Mouse (Mus musculus): ENCODE measurements at regions not wholly inside any gene's neighbourhood (a gene's known extent, or its start where the extent isn't known, plus 50 kb on each side); places are given as distances from the start of the nearest gene placed in this dataset.

DNA sequence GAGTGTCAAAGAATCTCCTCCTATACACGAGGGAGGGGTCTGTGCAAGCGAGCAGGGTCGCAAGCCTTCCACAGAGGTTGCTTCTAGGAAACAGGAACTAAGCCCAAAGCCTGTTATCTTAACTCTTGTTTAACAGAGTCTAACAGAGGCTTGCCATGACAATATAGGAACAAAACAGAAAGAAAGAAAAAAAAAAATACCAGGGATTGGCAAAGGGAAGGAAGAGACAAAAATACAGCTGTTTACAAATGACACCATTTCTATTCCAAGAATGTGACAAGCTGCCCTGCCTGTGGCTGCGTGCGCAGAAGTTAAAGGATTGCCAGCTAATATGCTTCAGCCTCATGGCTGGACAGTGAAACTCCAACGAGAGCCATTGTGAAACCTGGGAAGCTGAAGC, 173.8 kb upstream of the Ubr2 start:
- H3K4me2 ChIP-seq, result no peak overlapping the region
- H3K9ac ChIP-seq, result no peak overlapping the region
- ATAC-seq (replicated peaks), result no peak
- H3K36me3 ChIP-seq (replicated peaks), result no peaks in the 10 kb centered on the region
- H3K27ac ChIP-seq, result no peak overlapping the region
- no peaks in the 10 kb centered on the region for H3K27me3 ChIP-seq (replicated peaks)
- H3K4me1 ChIP-seq, result no peaks in the 10 kb centered on the region
- no peaks in the 10 kb centered on the region for H3K9me3 ChIP-seq
- H3K4me3 ChIP-seq, result no peak overlapping the region
- WGBS, result 83% methylated on average over 6 of the region's 6 CpGs

DNA sequence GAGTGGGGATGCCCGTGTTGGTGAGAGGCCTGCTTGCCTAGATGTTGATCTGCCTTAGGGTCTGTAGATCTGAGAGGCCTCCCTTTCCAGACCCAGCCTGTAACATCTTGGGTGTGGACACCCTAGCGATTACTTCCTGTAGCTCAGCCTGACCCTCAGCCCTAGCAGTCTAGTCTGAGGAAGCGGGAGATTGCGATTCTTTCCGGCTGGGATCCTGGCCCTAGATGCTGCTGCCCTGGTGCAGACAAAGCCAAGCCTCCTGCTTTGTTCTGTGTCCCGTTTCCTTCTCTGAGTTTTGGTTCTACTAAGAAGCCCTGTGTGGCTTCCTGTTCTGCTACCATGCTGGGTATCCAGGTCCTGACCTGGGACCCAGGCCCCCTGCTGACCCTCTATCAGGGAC, 171.8 kb upstream of the Ubr2 start:
- Histone ChIP-seq H3K27ac (no peak overlapping the region), H3K9ac (no peak overlapping the region), H3K9me3 (no peaks in the 10 kb centered on the region), H3K4me2 (no peak overlapping the region), H3K27me3 (replicated peaks) (no peaks in the 10 kb centered on the region), H3K36me3 (replicated peaks) (no peaks in the 10 kb centered on the region), H3K4me3 (no peak overlapping the region), H3K4me1 (peaks cover 12% of the 10 kb centered on the region; the same call in 1 of the 2 replicates)
- ATAC-seq (replicated peaks), result no peak
- 57% methylated on average over 6 of the region's 6 CpGs for WGBS

DNA sequence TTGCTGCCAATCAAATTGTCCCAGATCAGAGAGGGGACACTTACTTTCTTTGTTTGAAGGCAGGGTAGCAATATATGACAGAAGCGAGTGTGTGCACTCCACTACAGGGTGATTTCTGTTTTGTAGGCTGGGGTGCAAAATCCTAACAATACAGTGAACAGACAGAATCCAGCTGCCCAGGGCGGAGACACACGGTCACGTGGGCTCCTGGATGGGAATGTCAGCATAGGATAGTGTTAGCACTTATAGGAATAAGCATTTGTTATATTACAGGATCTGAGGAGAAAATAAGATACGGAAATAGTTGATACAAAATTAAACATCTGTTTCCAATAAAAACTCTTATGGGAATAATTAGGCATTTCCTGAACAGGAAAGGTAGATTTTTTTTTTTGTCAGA, 169.1 kb upstream of the Ubr2 start:
- ATAC-seq (replicated peaks), result no peak
- no peak overlapping the region for H3K4me3 ChIP-seq
- peaks cover 12% of the 10 kb centered on the region; the same call in 1 of the 2 replicates for H3K4me1 ChIP-seq
- H3K27me3 ChIP-seq (replicated peaks), result no peaks in the 10 kb centered on the region
- H3K27ac ChIP-seq, result no peak overlapping the region
- H3K9ac ChIP-seq, result no peak overlapping the region
- H3K9me3 ChIP-seq, result no peaks in the 10 kb centered on the region
- no peaks in the 10 kb centered on the region for H3K36me3 ChIP-seq (replicated peaks)
- 81% methylated on average over 5 of the region's 5 CpGs for WGBS
- H3K4me2 ChIP-seq, result no peak overlapping the region

DNA sequence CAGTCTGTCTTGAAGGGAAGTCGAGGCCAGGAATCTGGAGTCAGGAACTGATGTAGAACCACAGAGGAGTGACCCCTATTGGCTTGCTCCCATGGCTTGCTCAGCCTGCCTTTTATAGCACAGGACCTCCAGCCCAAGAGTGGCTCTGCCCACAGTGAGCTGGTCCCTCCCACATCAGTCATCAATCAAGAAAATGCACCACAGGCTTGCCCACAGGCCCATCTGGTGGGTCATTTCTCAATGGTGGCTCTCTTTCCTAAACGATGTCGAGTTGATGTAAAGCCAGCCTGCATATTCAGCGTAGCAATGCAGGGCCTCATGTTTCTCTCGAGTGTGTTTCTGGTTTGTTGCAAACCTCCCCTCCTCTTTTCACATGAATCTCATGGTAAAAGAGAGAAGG, 168.3 kb upstream of the Ubr2 start:
- Histone ChIP-seq H3K9me3 (no peaks in the 10 kb centered on the region), H3K9ac (no peak overlapping the region), H3K4me1 (peaks cover 12% of the 10 kb centered on the region; the same call in 1 of the 2 replicates), H3K27me3 (replicated peaks) (no peaks in the 10 kb centered on the region), H3K27ac (no peak overlapping the region), H3K4me3 (no peak overlapping the region), H3K4me2 (no peak overlapping the region), H3K36me3 (replicated peaks) (no peaks in the 10 kb centered on the region)
- no peak for ATAC-seq (replicated peaks)
- 75% methylated on average over 5 of the region's 5 CpGs for WGBS

DNA sequence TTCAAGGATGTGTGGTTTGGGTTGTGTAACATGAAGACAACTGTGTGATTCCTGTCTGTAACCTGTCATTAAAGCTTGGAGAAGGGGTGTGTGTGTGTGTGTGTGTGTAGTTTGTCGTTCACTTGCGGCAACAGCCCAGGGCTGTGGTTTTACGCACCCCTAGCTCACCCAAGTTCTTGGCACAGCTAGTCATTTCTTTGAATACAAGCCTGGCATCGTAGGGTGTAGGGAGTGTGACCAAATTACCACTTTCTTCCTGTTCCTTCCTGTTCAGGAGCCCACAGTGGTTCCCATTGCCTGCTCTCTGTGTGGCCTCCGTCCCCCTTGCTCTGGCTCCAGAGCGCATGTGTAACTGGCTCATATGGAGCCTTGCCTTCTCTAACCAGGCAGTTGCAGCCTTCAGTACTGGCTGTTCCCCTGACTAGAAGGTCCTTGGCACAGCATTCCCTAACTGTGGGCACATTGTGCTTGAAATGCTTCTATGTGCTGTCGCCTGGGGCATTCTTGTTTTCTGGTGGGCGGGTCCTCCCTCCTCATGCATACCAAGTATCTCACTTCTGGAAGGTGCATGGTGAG, 167.4 kb upstream of the Ubr2 start:
- no peaks in the 10 kb centered on the region for H3K36me3 ChIP-seq (replicated peaks)
- no peak overlapping the region for H3K9ac ChIP-seq
- no peaks in the 10 kb centered on the region for H3K9me3 ChIP-seq
- no peaks in the 10 kb centered on the region for H3K27me3 ChIP-seq (replicated peaks)
- 83% methylated on average over 8 of the region's 8 CpGs for WGBS
- no peak overlapping the region for H3K4me2 ChIP-seq
- peaks cover 12% of the 10 kb centered on the region; the same call in 1 of the 2 replicates for H3K4me1 ChIP-seq
- ATAC-seq (replicated peaks), result 0 out of 2 replicates have a peak, but pooled peaks have one; percentile 17
- no peak overlapping the region for H3K4me3 ChIP-seq
- H3K27ac ChIP-seq, result no peak overlapping the region

DNA sequence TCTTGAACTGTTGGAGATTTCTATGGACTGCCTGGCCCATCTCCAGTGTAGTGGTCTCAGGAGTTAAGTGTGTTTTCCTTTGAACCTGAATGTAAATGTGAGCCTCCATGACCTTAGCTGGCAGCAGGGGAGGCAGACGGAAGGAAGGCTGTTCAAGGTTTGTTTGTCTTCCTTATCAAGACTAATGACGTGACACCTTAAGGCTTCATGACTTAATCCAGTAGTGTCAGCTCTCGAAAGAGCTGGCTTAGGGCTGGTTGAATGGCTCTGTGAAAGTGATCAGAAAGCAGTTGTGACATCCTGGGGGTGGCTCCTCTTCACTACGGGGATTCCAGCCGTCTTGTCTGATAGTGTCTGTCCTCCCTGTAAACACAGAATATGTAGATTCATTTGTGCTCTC, 166.0 kb upstream of the Ubr2 start:
- ATAC-seq (replicated peaks), result no peak
- Histone ChIP-seq H3K4me3 (no peak overlapping the region), H3K36me3 (replicated peaks) (no peaks in the 10 kb centered on the region), H3K27ac (no peak overlapping the region), H3K9me3 (no peaks in the 10 kb centered on the region), H3K4me2 (no peak overlapping the region), H3K27me3 (replicated peaks) (no peaks in the 10 kb centered on the region), H3K4me1 (peaks cover 12% of the 10 kb centered on the region; the same call in 1 of the 2 replicates), H3K9ac (no peak overlapping the region)
- 53% methylated on average over 5 of the region's 5 CpGs for WGBS

DNA sequence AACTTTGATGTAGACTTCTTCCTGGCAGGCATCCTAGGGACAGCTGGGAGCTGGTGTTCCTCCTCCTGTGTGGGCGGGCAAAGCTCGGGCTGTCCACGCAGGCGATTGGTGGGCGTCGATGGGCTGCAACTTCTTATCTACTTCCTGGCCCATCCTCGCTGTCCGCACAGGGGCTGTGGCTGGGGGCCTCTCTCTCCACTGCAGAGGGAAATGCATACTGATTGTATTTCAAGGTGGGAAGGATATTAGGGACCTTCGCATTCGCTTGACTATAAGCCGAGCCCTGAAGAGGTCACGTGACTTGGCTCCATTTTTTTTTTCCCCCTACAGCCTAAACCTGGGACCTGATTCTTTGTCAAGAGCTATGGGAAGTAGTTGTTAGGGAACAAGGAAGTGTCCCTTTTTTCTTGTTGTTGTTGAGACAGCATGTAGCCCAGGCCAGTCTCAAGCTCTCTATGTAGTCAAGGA, 164.4 kb upstream of the Ubr2 start:
- 88% methylated on average over 12 of the region's 12 CpGs for WGBS
- Histone ChIP-seq H3K4me3 (no peak overlapping the region), H3K27me3 (replicated peaks) (no peaks in the 10 kb centered on the region), H3K4me2 (no peak overlapping the region), H3K9ac (no peak overlapping the region), H3K4me1 (peaks cover 12% of the 10 kb centered on the region; the same call in 1 of the 2 replicates), H3K27ac (no peak overlapping the region), H3K36me3 (replicated peaks) (no peaks in the 10 kb centered on the region), H3K9me3 (no peaks in the 10 kb centered on the region)
- ATAC-seq (replicated peaks), result no peak

DNA sequence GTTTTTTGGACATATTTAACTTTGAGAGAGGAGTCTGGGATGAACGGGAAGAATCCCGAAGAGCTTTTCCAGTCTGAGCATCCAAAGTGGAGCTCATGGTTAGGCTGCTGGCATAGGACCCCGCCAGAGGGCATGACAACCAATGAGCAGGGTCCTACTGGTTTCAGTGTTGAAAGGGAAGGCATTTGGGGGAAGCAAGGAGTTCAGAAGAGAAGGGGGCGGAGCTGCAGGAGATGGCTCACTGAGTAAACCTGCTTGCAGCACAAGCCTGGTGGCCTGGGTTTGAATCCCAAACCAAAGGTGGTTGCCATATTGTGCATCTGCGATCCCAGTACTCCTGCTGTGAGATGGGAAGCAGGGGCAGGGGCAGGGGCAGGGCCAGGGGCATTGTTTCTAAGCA, 161.4 kb upstream of the Ubr2 start:
- Histone ChIP-seq H3K4me2 (no peak overlapping the region), H3K27me3 (replicated peaks) (no peaks in the 10 kb centered on the region), H3K4me3 (no peak overlapping the region), H3K36me3 (replicated peaks) (no peaks in the 10 kb centered on the region), H3K4me1 (peaks cover 16% of the 10 kb centered on the region), H3K9me3 (no peaks in the 10 kb centered on the region), H3K9ac (no peak overlapping the region), H3K27ac (no peak overlapping the region)
- ATAC-seq (replicated peaks), result no peak
- WGBS, result 88% methylated on average over 5 of the region's 5 CpGs

DNA sequence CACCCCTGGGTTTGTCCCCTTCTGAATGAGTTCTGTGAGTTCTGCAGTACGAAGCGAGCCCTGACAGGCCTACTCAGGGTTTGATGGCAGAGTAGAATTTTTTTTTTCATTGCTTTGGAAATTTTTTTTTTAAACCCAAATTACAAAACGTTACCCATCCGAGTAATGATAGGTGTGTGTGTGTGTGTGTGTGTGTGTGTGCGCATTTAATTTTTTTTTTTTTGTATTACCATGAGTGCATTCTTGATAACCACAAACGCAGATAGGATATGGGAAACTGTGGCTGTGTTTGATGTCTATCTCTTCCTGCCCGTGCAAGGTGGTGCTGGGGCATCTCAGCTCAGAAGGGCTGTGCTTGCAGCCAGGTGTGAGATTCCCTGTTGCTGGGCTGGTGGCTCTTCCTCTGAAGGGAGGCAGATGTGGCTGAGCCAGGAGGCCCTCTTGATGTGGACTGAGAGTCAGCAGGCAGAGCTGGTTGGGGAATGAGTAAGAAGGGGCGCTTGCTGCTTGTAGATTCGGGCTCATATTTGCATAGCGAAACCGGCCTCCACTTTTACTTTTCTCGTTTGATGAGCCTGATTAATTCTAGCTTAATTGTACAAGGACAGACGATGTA, 160.7 kb upstream of the Ubr2 start:
- Histone ChIP-seq H3K36me3 (replicated peaks) (no peaks in the 10 kb centered on the region), H3K4me3 (no peak overlapping the region), H3K4me1 (peaks cover 20% of the 10 kb centered on the region), H3K4me2 (no peak overlapping the region), H3K27ac (no peak overlapping the region), H3K9me3 (no peaks in the 10 kb centered on the region), H3K9ac (no peak overlapping the region), H3K27me3 (replicated peaks) (no peaks in the 10 kb centered on the region)
- WGBS, result 92% methylated on average over 13 of the region's 13 CpGs
- ATAC-seq (replicated peaks), result no peak

DNA sequence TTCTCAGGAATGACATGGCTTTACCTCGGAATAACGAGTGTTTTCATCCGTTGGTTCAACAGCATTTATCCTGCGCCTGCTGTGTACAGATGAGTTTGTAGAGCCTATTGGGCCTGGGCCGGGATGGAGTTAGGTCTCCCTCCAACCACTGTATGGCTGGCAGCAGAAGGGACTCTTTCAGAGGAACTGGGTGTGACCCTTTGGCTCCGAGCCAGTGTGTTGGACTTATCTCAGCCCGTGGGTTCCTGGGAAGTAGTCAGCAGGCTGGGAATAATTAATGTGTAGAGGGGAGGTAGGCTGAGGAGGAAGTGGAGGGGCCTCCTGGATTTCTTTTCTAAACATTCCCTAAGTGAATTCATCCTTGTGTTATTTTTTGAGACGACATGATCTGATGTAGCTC, 157.7 kb upstream of the Ubr2 start:
- H3K36me3 ChIP-seq (replicated peaks), result no peaks in the 10 kb centered on the region
- no peak overlapping the region for H3K4me3 ChIP-seq
- no peaks in the 10 kb centered on the region for H3K9me3 ChIP-seq
- H3K4me1 ChIP-seq, result peaks cover 27% of the 10 kb centered on the region
- WGBS, result 71% methylated on average over 8 of the region's 8 CpGs
- H3K9ac ChIP-seq, result no peak overlapping the region
- H3K4me2 ChIP-seq, result no peak overlapping the region
- no peak for ATAC-seq (replicated peaks)
- H3K27ac ChIP-seq, result no peak overlapping the region
- no peaks in the 10 kb centered on the region for H3K27me3 ChIP-seq (replicated peaks)

DNA sequence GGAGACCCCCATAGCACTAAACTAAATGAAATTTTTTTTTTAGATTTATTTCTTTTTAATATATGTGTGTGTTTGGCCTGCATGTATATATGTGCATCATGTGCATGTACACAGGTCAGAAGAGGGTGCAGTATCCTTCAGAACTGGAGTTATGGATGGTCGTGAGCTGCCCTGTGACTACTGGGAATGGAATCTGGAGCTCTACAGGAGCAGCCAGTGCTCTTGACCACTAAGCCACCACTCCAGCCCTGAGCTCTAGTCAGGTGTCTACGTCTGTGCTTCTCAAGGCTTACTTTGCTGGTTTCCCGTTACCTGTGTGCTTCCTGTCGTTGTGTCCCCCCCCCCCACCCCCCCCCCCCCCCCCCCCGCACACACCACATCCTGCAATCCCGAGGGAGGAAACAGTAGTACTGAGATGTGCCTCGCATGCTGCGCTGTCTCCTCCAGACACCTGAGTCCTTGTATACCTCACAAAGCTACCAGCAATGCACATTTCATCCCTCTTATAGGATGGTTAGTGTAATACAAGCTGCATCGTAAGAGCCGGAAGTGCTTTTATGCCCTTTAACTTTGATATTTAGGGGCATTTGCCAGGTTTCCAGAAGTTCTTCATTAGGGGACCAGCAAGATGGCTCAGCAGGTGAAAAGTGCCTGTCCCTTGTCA, 153.5 kb upstream of the Ubr2 start:
- Histone ChIP-seq H3K4me3 (no peak overlapping the region), H3K27ac (no peak overlapping the region), H3K9ac (no peak overlapping the region), H3K36me3 (replicated peaks) (no peaks in the 10 kb centered on the region), H3K4me2 (no peak overlapping the region), H3K9me3 (no peaks in the 10 kb centered on the region), H3K4me1 (peaks cover 27% of the 10 kb centered on the region), H3K27me3 (replicated peaks) (no peaks in the 10 kb centered on the region)
- ATAC-seq (replicated peaks), result no peak
- WGBS, result 86% methylated on average over 8 of the region's 10 CpGs

DNA sequence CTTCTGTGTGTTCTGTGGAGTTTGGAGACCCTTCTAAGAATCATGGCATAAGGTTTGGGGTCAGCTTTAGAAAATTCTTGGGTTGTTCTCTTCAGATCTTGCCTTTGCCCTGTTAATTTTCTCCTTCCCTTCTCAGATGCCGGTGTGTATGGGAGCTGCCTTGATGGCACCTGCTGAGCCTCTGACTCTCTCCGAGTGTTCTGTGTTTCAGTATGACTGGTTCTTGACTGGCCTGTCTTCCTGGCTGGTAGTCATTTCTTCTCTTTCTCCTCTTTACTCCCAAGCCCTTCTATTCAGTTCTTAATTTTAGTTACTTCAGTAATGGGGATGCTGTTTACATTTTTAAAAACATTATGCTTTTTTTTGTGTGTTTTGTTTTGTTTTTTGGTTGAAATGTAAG, 152.1 kb upstream of the Ubr2 start:
- H3K4me2 ChIP-seq, result no peak overlapping the region
- no peaks in the 10 kb centered on the region for H3K27me3 ChIP-seq (replicated peaks)
- H3K9me3 ChIP-seq, result no peaks in the 10 kb centered on the region
- H3K4me3 ChIP-seq, result no peak overlapping the region
- H3K9ac ChIP-seq, result no peak overlapping the region
- no peaks in the 10 kb centered on the region for H3K36me3 ChIP-seq (replicated peaks)
- H3K4me1 ChIP-seq, result peaks cover 18% of the 10 kb centered on the region
- ATAC-seq (replicated peaks), result no peak
- WGBS, result 53% methylated on average over 2 of the region's 2 CpGs
- no peak overlapping the region for H3K27ac ChIP-seq

DNA sequence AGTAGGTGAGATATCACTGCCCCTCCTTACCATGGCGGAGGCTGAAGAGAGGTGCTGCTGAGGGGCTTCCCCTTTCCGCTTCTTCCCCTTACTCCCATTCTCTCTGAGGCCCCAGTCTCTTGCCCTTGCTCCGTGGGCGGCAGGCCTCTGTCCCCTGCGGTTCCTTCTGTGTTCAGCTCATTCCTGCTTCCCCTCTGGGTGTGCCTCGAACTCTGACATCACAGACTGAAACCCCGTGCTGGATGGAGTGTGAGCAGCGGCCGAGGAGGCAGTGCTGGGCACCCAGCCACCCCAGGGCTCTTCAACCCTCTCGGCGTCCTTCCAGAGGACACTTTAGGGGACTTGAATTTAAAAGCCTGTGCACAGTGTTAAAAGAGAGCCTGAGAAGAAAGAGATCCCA, 145.9 kb upstream of the Ubr2 start:
- Histone ChIP-seq H3K4me3 (no peak overlapping the region), H3K27ac (no peak overlapping the region), H3K9ac (no peak overlapping the region), H3K9me3 (no peaks in the 10 kb centered on the region), H3K36me3 (replicated peaks) (no peaks in the 10 kb centered on the region), H3K4me2 (no peak overlapping the region), H3K4me1 (peaks cover 20% of the 10 kb centered on the region), H3K27me3 (replicated peaks) (no peaks in the 10 kb centered on the region)
- no peak for ATAC-seq (replicated peaks)
- 93% methylated on average over 11 of the region's 11 CpGs for WGBS
